Mouse (Mus musculus): Measurements from ENCODE around the gene Pwp1. TPM values are rescaled to one million over a fixed set of nuclear protein-coding genes. Genes with fewer than 3 reads are reported as not detected.

The Pwp1 gene
- polyA plus RNA-seq, 1 experiment, result 15.0 TPM

DNA sequence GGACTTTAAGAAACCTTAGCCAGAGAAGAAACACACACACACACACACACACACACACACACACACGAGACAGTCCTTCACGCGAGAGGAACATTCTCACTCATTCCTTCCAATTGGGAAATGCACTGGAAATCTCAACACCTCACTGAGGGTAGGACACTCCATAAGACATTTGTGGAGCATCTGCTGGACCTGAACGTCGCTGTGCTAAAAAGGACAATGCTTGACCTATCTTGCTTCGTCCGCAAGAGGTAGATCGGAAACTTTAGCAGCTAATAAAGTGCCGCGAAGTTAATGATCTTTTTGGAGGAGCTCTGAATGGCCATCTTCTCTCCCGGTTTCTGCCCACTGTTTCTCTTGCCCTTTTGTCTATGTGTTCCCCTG lies 99.9 kb downstream of the Pwp1 start:
- Histone ChIP-seq H3K4me3 (ENCODE audit: control insufficient read depth, low read depth, low read length) (no peak overlapping the region), H3K27me3 (ENCODE audit: control insufficient read depth, insufficient read depth, low read length) (no peaks in the 10 kb centered on the region), H3K4me1 (ENCODE audit: control insufficient read depth, insufficient read depth, low read length) (peaks cover 5% of the 10 kb centered on the region), H3K36me3 (ENCODE audit: control insufficient read depth, insufficient read depth, low read length) (no peaks in the 10 kb centered on the region), H3K27ac (ENCODE audit: control insufficient read depth, insufficient read depth, low read depth, low read length) (no peak overlapping the region)
- TF ChIP-seq POLR2A (IDR thresholded peaks at IDR 0.05; ENCODE audit: control insufficient read depth, low read depth, low read length) (no peak), CTCF (IDR thresholded peaks at IDR 0.05; ENCODE audit: control insufficient read depth, insufficient read depth, insufficient replicate concordance, low read depth, low read length) (no peak)

DNA sequence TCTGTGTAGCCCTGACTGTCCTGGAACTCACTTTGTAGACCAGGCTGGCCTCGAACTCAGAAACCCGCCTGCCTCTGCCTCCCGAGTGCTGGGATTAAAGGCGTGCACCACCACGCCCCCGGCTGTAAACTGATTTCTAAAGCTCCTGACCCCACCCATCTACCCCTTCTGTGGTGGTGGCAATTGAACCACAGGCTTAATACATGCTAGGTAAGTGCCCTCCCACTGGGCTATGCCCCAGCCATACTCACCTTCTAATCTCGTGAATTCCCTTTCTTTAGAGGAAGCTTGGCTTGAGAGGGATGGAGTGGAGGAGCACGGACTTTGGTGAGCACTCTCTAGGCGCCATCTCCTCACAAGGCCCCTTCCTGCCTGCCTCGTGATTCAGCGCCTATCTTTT lies 100.7 kb downstream of the Pwp1 start:
- TF ChIP-seq POLR2A (IDR thresholded peaks at IDR 0.05; ENCODE audit: control insufficient read depth, low read depth, low read length), result no peak
- no peak for TF ChIP-seq CTCF (IDR thresholded peaks at IDR 0.05; ENCODE audit: control insufficient read depth, insufficient read depth, insufficient replicate concordance, low read depth, low read length)

DNA sequence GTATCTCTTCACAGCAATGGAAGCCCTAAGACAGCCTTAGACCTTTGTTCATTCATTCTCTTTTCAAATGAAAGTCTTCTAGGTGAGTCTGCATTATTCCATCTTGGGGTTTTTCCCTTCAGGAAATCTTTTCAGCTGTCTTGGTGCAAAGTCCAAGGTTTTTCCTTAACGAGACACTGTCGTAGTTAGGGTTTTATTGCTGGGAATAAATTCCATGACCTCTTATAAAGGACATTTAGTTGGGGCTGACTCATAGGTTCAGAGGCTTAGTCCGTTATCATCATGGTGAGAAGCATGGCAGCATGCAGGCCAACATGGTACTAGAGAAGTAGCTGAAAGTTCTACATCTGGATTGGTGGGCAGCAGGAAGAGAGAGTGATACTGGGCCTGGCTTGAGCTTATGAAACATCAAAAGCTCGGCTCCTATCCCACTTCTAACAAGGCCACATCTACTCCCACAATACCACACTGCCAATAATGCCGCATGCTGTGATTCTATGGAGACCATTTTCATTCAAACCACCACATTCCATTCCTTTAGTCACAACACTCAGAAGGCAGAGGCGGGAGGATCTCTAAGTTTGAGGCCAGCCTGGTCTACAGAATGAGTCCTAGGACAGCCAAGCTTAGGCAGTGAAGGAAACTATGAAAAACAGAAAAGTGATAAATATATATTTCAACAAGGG lies 107.1 kb downstream of the Pwp1 start:
- H3K4me1 ChIP-seq (ENCODE audit: control insufficient read depth, insufficient read depth, low read length), result no peaks in the 10 kb centered on the region
- H3K4me3 ChIP-seq (ENCODE audit: control insufficient read depth, low read depth, low read length), result no peak overlapping the region
- H3K27me3 ChIP-seq (ENCODE audit: control insufficient read depth, insufficient read depth, low read length), result no peaks in the 10 kb centered on the region
- TF ChIP-seq CTCF (IDR thresholded peaks at IDR 0.05; ENCODE audit: control insufficient read depth, insufficient read depth, insufficient replicate concordance, low read depth, low read length) (no peak), POLR2A (IDR thresholded peaks at IDR 0.05; ENCODE audit: control insufficient read depth, low read depth, low read length) (no peak)
- H3K27ac ChIP-seq (ENCODE audit: control insufficient read depth, insufficient read depth, low read depth, low read length), result no peak overlapping the region
- peaks cover 2% of the 10 kb centered on the region; the same call in 1 of the 2 replicates for H3K36me3 ChIP-seq (ENCODE audit: control insufficient read depth, insufficient read depth, low read length)

More for the DNA sequence above, 100.7 kb downstream of the Pwp1 start:
- Histone ChIP-seq H3K36me3 (ENCODE audit: control insufficient read depth, insufficient read depth, low read length) (no peaks in the 10 kb centered on the region), H3K4me1 (ENCODE audit: control insufficient read depth, insufficient read depth, low read length) (peaks cover 5% of the 10 kb centered on the region), H3K4me3 (ENCODE audit: control insufficient read depth, low read depth, low read length) (no peak overlapping the region), H3K27me3 (ENCODE audit: control insufficient read depth, insufficient read depth, low read length) (no peaks in the 10 kb centered on the region), H3K27ac (ENCODE audit: control insufficient read depth, insufficient read depth, low read depth, low read length) (no peak overlapping the region)

Other genes starting within 250 kb of the Pwp1 start
- 47.3 and 48.5 TPM in 2 replicates for gene Prdm4, start 87.6 kb downstream of the Pwp1 start, polyA plus RNA-seq (2012; rRNA removed)
- 0.14 TPM in 1 of 2 replicates, not detected in the other for gene Ascl4, start 98.2 kb downstream of the Pwp1 start, polyA plus RNA-seq (2012; rRNA removed)
- gene Rtcb, start 128.3 kb downstream of the Pwp1 start, polyA plus RNA-seq (2012; rRNA removed), result 27.2 and 30.1 TPM in 2 replicates
- 0.13 and 0.38 TPM in 2 replicates for gene Bpifc, start 182.4 kb downstream of the Pwp1 start, polyA plus RNA-seq (2012; rRNA removed)
- gene Fbxo7, start 192.5 kb downstream of the Pwp1 start, polyA plus RNA-seq (2012; rRNA removed), result 32.4 and 36.8 TPM in 2 replicates